Mouse (Mus musculus): ENCODE data around the gene Zfp511. TPM values are rescaled to one million over a fixed set of nuclear protein-coding genes. Genes with fewer than 3 reads are reported as not detected.
A peak's percentile ranks its signal among the peaks of the same experiment; 100 is the strongest.

Gene Zfp511
- total RNA-seq (2014; fragmentation: Nextera tagmentation) = 21.3 and 34.7 TPM in 2 replicates
- 22.0 and 26.9 TPM in 2 replicates for total RNA-seq (2017)

- ATAC-seq (replicated peaks; ENCODE audit: low FRiP score, low TSS enrichment, poor library complexity, severe bottlenecking) = peak; percentile 92
Observed at GRCm38 (mm10) chr7:140036281-140037170, at the start of gene Zfp511, which contains the start of gene Tubgcp2. TSS of gene Zfp511 (plus strand) at chr7:140036391. TSS of gene Tubgcp2 (minus strand) at chr7:140036669.

- no peak for ATAC-seq (replicated peaks; ENCODE audit: low FRiP score, low TSS enrichment, poor library complexity, severe bottlenecking)
Observed at GRCm38 (mm10) chr7:139988272-139988671, 47.9 kb upstream of the Zfp511 start.

- ATAC-seq (replicated peaks; ENCODE audit: low FRiP score, low TSS enrichment, poor library complexity, severe bottlenecking) = no peak
Observed at GRCm38 (mm10) chr7:139990864-139991394, 45.3 kb upstream of the Zfp511 start.

- peak; percentile 85 for ATAC-seq (replicated peaks; ENCODE audit: low FRiP score, low TSS enrichment, poor library complexity, severe bottlenecking)
Observed at GRCm38 (mm10) chr7:139992406-139992805, 43.8 kb upstream of the Zfp511 start, which contains the start of gene Adam8. TSS of gene Adam8 (minus strand) at chr7:139992562.

GRCm38 (mm10) chr7:139993532-139993931 lies 42.7 kb upstream of the Zfp511 start:
- no peak for ATAC-seq (replicated peaks; ENCODE audit: low FRiP score, low TSS enrichment, poor library complexity, severe bottlenecking)

GRCm38 (mm10) chr7:139994202-139994601 lies 42.0 kb upstream of the Zfp511 start:
- no peak for ATAC-seq (replicated peaks; ENCODE audit: low FRiP score, low TSS enrichment, poor library complexity, severe bottlenecking)

GRCm38 (mm10) chr7:139994676-139995075 lies 41.5 kb upstream of the Zfp511 start:
- ATAC-seq (replicated peaks; ENCODE audit: low FRiP score, low TSS enrichment, poor library complexity, severe bottlenecking) = 0 out of 2 replicates have a peak, but pooled peaks have one; percentile 33

- no peak for ATAC-seq (replicated peaks; ENCODE audit: low FRiP score, low TSS enrichment, poor library complexity, severe bottlenecking)
Observed at GRCm38 (mm10) chr7:139998691-139999350, 37.4 kb upstream of the Zfp511 start.

GRCm38 (mm10) chr7:140001086-140001740 lies 35.0 kb upstream of the Zfp511 start:
- no peak for ATAC-seq (replicated peaks; ENCODE audit: low FRiP score, low TSS enrichment, poor library complexity, severe bottlenecking)

GRCm38 (mm10) chr7:140004666-140005065 lies 31.5 kb upstream of the Zfp511 start:
- ATAC-seq (replicated peaks; ENCODE audit: low FRiP score, low TSS enrichment, poor library complexity, severe bottlenecking) = no peak

- peak; percentile 98 for ATAC-seq (replicated peaks; ENCODE audit: low FRiP score, low TSS enrichment, poor library complexity, severe bottlenecking)
Observed at GRCm38 (mm10) chr7:140006861-140007611, 29.2 kb upstream of the Zfp511 start.

- no peak for ATAC-seq (replicated peaks; ENCODE audit: low FRiP score, low TSS enrichment, poor library complexity, severe bottlenecking)
Observed at GRCm38 (mm10) chr7:140007781-140008180, 28.4 kb upstream of the Zfp511 start.

GRCm38 (mm10) chr7:140011336-140011735 lies 24.9 kb upstream of the Zfp511 start:
- ATAC-seq (replicated peaks; ENCODE audit: low FRiP score, low TSS enrichment, poor library complexity, severe bottlenecking) = no peak

- ATAC-seq (replicated peaks; ENCODE audit: low FRiP score, low TSS enrichment, poor library complexity, severe bottlenecking) = no peak
Observed at GRCm38 (mm10) chr7:140031771-140032170, 4.4 kb upstream of the Zfp511 start.

GRCm38 (mm10) chr7:140032366-140032765 lies 3.8 kb upstream of the Zfp511 start:
- no peak for ATAC-seq (replicated peaks; ENCODE audit: low FRiP score, low TSS enrichment, poor library complexity, severe bottlenecking)

GRCm38 (mm10) chr7:140033386-140033785 lies 2.8 kb upstream of the Zfp511 start:
- no peak for ATAC-seq (replicated peaks; ENCODE audit: low FRiP score, low TSS enrichment, poor library complexity, severe bottlenecking)

- no peak for ATAC-seq (replicated peaks; ENCODE audit: low FRiP score, low TSS enrichment, poor library complexity, severe bottlenecking)
Observed at GRCm38 (mm10) chr7:140035456-140035855, 735 bp upstream of the Zfp511 start.

GRCm38 (mm10) chr7:140037171-140037555 lies 972 bp downstream of the Zfp511 start:
- no peak for ATAC-seq (replicated peaks; ENCODE audit: low FRiP score, low TSS enrichment, poor library complexity, severe bottlenecking)

- no peak for ATAC-seq (replicated peaks; ENCODE audit: low FRiP score, low TSS enrichment, poor library complexity, severe bottlenecking)
Observed at GRCm38 (mm10) chr7:140042728-140043127, 6.5 kb downstream of the Zfp511 start.
